Mouse (Mus musculus) stomach, embryonic 16.5 days (tissue): ENCODE results near the gene Sulf2. TPM values are rescaled to one million over a fixed set of nuclear protein-coding genes. Genes with fewer than 3 reads are reported as not detected.

Experiments
- ATAC-seq: fragments of 200-750 bp; cut with Nextera tagmentation; 2 replicates; pipeline ENCODE4 v1.8.0; 2017; ENCODE audit warnings: moderate number of reproducible peaks, moderate TSS enrichment; ENCODE audit not compliant: insufficient read depth, low FRiP score
- H3K27ac ChIP-seq: fragments of 300-500 bp; sonication (generic); 2 replicates; pipeline ENCODE4 v1.5.1; 2014; ENCODE audit warnings: low read length
- H3K27me3 ChIP-seq: fragments of 300-500 bp; sonication (generic); 2 replicates; pipeline ENCODE4 v1.6.1; 2014; ENCODE audit warnings: low read length, control low read depth, mixed read lengths; ENCODE audit not compliant: control insufficient read depth, insufficient read depth
- H3K36me3 ChIP-seq: fragments of 300-500 bp; sonication (generic); 2 replicates; pipeline ENCODE4 v1.6.1; 2014; ENCODE audit warnings: low read length; ENCODE audit not compliant: control insufficient read depth, insufficient read depth
- H3K4me1 ChIP-seq: fragments of 300-500 bp; sonication (generic); 2 replicates; pipeline ENCODE4 v1.6.1; 2014; ENCODE audit warnings: low read length, control low read depth, mixed read lengths; ENCODE audit not compliant: control insufficient read depth, insufficient read depth
- H3K4me2 ChIP-seq: fragments of 300-500 bp; sonication (generic); 2 replicates; pipeline ENCODE4 v1.6.1; 2014; ENCODE audit warnings: low read depth, low read length, mixed read lengths
- H3K4me3 ChIP-seq: fragments of 300-500 bp; sonication (generic); replicated peaks from 2 replicates; pipeline ENCODE4 v1.5.1; 2014; ENCODE audit warnings: mild to moderate bottlenecking, low read length
- H3K9ac ChIP-seq: fragments of 300-500 bp; sonication (generic); 2 replicates; pipeline ENCODE4 v1.6.1; 2014; ENCODE audit warnings: low read length
- H3K9me3 ChIP-seq: fragments of 300-500 bp; sonication (generic); replicated peaks from 2 replicates; pipeline ENCODE4 v1.6.1; 2016; ENCODE audit warnings: low read length, control low read depth; ENCODE audit not compliant: control insufficient read depth
- WGBS: fragments of 180-500 bp; shearing (Covaris S2); extraction: QIAGEN DNeasy Blood & Tissue Kit; methylation state at CpG from one replicate; pipeline ENCODE4 v1.1.7; 2014; 5-methylcytosine and 5-hydroxymethylcytosine counted together
- polyA plus RNA-seq: library from polyadenylated mRNA; unstranded; fragments of >200 nt; fragmentation: Nextera tagmentation; extraction: Ambion mirVana; gene quantifications from 2 replicates; pipeline ENCODE4 v1.2.1, GENCODE M21; 2015

Sulf2 gene
- polyA plus RNA-seq, 1 experiment from 2014 or later, result 124 TPM

- WGBS, result 70% methylated on average over 4 of the region's 4 CpGs
- ATAC-seq, result no peak
- Histone ChIP-seq H3K27ac (no peak overlapping the region), H3K27me3 (no peaks in the 10 kb centered on the region), H3K36me3 (no peaks in the 10 kb centered on the region), H3K4me1 (peaks cover 33% of the 10 kb centered on the region), H3K9ac (no peak overlapping the region), H3K4me3 (no peak overlapping the region), H3K9me3 (no peaks in the 10 kb centered on the region), H3K4me2 (no peak overlapping the region)
Measured at GRCm38 (mm10) chr2:166024621-166025020, 130.8 kb downstream of the Sulf2 start.

GRCm38 (mm10) chr2:166024079-166024478, 131.4 kb downstream of the Sulf2 start:
- H3K36me3 ChIP-seq, result no peaks in the 10 kb centered on the region

More at GRCm38 (mm10) chr2:166024079-166024478, 131.4 kb downstream of the Sulf2 start:
- Histone ChIP-seq H3K4me2 (no peak overlapping the region), H3K27me3 (no peaks in the 10 kb centered on the region), H3K9me3 (no peaks in the 10 kb centered on the region), H3K27ac (no peak overlapping the region), H3K9ac (no peak overlapping the region), H3K4me3 (no peak overlapping the region), H3K4me1 (peaks cover 29% of the 10 kb centered on the region)
- 80% methylated on average over 3 of the region's 3 CpGs for WGBS
- no peak for ATAC-seq

Other genes with a start within 250 kb of the Sulf2 start
- gene Ncoa3, start 163.0 kb downstream of the Sulf2 start, polyA plus RNA-seq, result 15.7 and 15.9 TPM in 2 replicates